Mouse (Mus musculus): ENCODE results near the gene Tmem170.

DNA sequence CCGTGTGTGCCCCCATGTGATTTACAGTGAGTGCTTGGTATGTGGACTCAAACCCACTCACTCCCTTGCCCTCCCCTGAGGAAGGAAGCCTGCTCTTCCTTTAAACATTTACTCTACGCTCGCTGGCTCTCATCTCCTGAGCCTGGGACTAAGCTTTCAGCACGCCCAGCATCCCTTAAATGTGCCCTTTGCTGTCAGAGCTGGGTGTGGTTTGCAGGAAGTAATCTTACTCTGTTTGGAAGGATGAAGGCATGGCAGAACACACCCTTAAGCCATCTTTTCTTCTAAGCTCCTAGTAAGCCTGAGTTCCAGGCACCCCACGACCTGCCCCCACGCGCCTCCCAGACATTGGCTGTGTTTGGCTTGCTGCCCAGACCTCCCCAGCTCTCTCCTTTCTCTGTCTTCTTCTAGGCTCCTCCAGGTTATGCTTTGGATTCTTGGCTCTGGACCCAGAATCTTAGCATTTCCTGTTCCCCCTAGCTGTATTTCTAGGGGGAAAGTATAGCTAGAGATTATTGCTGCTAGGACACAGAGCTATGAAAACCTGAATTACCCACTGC lies 11.6 kb upstream of the Tmem170 start:
- no peak for TF ChIP-seq EP300 (IDR thresholded peaks at IDR 0.05)
- TF ChIP-seq CTCF (IDR thresholded peaks at IDR 0.05): no peak
